Mouse (Mus musculus): ENCODE measurements at regions not wholly inside any gene's neighbourhood (a gene's known extent, or its start where the extent isn't known, plus 50 kb on each side); places are given as distances from the start of the nearest gene placed in this dataset.

DNA sequence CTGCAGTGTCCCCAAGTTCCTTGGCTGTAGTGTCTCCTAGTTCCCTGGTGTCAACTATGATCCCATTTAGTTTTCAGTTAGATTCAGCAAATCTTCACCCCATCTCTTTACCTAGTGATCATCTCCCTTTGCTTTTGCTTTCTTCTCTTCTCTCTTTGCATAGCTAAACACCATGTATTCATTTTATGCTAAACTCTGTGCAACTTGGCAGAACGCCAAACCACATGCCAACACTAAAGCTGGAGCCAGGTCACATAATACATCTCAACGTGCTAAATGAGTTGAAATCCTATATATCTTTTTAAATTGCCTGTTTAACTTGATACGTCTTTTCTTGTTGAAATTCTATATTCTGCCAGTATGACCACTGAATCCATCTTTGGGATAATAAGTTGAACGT lies 1536.0 kb upstream of the Tenm3 start:
- no peak for TF ChIP-seq POLR2A (IDR thresholded peaks at IDR 0.05; ENCODE audit: borderline replicate concordance, extremely low read depth, insufficient read depth, insufficient read length, poor library complexity, severe bottlenecking)
- no peak for TF ChIP-seq CTCF (IDR thresholded peaks at IDR 0.05; ENCODE audit: borderline replicate concordance, extremely low read depth, insufficient read depth, insufficient read length)

Data from brain, embryonic 14.5 days (tissue).